Mouse (Mus musculus) Patski (cell line): ENCODE results near the gene Nrap. TPM values are rescaled to one million over a fixed set of nuclear protein-coding genes. Genes with fewer than 3 reads are reported as not detected.

Source experiments
- ATAC-seq: fragments of 100-300 bp; one replicate; pipeline ENCODE4 v1.8.0; 2021
- CTCF ChIA-PET: fragments of 350-600 bp; sonication (Branson Sonifier 250); formaldehyde crosslinking; loops from one replicate; lab custom pipeline; 2022; ENCODE audit warnings: inconsistent platforms; lab: Charles Lee
- POLR2A ChIA-PET: fragments of 350-600 bp; sonication (Branson Sonifier 250); formaldehyde crosslinking; loops from one replicate; lab custom pipeline; 2022; ENCODE audit warnings: antibody characterized with exemption, inconsistent platforms; lab: Charles Lee
- DNase-seq: peaks from one replicate; pipeline ENCODE4 v3.0.0-alpha.2; 2011; ENCODE audit warnings: low read depth, low spot score
- H3K27me3 ChIP-seq: fragments of 371-371 bp; one replicate; pipeline ENCODE4 v1.5.1; 2021
- CTCF ChIP-seq: fragments of 100-300 bp; IDR thresholded peaks from one replicate; pipeline ENCODE4 v1.5.1; 2021
- in situ Hi-C: fragments of 300-500 bp; cut with MboI; formaldehyde crosslinking; loops from 3 replicates; pipeline ENCODE4 v1.11.1; 2018; ENCODE audit warnings: low pct_unique_long_range_greater_than_20kb, mixed read lengths
- polyA plus RNA-seq: library from polyadenylated mRNA; unstranded; gene quantifications from one replicate; pipeline ENCODE4 v1.2.3, GENCODE M21; 2021

The Nrap gene
- polyA plus RNA-seq, 1 experiment from 2014 or later, result 10.8 TPM

DNA sequence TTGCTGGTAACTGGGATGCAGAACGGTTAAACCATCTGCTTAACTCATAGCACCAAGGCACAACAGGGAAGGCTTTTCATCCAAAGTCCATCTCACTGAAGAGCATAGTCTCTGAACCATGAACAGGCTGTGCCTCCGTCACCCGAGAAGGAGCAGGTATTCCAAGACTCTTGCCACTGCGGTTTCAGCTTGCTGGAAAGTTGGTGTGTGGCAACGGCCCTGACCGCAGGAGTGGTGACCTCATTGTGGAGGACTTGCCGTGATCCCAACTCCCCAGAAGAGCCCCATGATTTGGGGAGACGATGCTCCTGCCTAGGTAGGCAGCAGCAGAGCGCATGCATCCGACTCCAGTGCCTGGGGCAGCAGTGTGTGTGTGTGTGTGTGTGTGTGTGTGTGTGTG is 36.1 kb downstream of the Nrap start:
- in situ Hi-C loops, result no loop called here
- peak; percentile 66 for ATAC-seq

DNA sequence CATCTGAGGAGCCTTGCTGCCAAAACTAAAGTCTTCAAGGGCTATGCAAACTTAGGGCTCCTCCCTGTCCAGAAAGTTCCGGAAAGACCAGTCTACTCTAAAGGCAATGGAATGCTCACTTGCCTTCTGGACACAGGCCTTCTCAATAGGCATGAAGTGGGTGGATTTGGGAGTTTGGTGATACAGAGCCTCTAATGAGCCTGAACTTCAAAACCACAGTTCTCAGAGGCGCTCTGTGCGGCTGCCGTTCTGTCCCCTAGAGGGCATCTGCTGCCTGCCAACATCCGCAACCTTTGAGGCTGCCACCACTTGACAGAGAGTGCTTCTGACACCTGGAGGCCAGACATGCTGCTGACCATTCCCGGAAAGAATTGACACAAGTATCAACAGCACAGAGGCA is 40.5 kb downstream of the Nrap start:
- peak; percentile 78 for ATAC-seq
- ChIA-PET CTCF (no interaction called here), POLR2A (no interaction called here)
- no peak for DNase-seq
- H3K27me3 ChIP-seq, result no peaks in the 10 kb centered on the region
- in situ Hi-C loops, result no loop called here
- TF ChIP-seq CTCF, result peak; percentile 96

More for the DNA sequence above, 36.1 kb downstream of the Nrap start:
- ChIA-PET CTCF (no interaction called here), POLR2A (interaction anchor here (0.6 kb wide), 2 partner anchors 12 to 35 kb away, joined by 3 read pairs; no protein-coding TSS in a partner anchor)
- no peaks in the 10 kb centered on the region for H3K27me3 ChIP-seq
- peak; percentile 68 for DNase-seq
- TF ChIP-seq CTCF, result no peak

DNA sequence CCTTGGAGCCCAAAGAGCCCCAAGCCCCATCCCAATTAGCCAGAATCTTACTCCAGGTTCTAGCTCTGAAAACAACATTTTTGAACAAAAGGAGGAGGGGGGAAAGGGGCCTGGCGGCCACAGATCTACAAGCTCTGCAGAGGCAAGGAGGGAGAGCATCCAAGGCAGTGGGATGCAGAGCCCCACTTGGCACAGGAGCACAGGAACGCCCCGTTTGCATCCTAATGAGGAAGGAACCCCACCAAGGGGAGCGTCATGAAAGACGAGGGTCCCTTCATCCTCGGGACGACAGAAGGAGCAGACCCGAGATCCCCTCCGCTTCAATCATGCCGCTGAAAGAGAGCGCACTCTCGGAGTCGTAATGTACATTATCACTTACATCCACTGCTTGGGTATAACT is 43.1 kb downstream of the Nrap start:
- no peak for ATAC-seq
- ChIA-PET POLR2A (no interaction called here), CTCF (no interaction called here)
- in situ Hi-C loops, result no loop called here
- no peak for DNase-seq
- TF ChIP-seq CTCF, result no peak
- H3K27me3 ChIP-seq, result no peaks in the 10 kb centered on the region

DNA sequence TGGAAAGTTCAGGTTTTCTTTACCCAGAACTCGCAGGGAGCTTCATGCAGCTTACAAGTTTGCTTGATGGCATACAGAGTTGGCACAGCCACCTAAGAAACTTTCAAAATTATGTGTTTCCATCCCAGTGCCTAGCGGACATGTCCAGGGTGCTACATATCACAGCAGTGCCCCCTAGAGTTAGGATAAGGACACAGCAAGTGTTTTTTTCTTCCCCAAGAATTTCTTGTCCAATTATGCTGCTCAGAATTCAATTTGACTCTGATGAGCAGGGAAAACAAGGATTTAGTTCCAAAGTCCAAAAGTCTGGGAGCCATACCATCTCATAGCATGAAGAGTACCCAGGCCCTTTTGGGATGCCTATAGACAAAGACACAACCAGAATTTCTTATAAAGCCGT is 43.8 kb downstream of the Nrap start:
- no peaks in the 10 kb centered on the region for H3K27me3 ChIP-seq
- no peak for ATAC-seq
- POLR2A ChIA-PET, result no interaction called here
- DNase-seq, result no peak
- CTCF ChIA-PET, result interaction anchor here (0.8 to 1.7 kb wide), 3 partner anchors 15 to 145 kb away, joined by 3 read pairs; no protein-coding TSS in a partner anchor
- TF ChIP-seq CTCF, result no peak
- in situ Hi-C loops, result no loop called here

DNA sequence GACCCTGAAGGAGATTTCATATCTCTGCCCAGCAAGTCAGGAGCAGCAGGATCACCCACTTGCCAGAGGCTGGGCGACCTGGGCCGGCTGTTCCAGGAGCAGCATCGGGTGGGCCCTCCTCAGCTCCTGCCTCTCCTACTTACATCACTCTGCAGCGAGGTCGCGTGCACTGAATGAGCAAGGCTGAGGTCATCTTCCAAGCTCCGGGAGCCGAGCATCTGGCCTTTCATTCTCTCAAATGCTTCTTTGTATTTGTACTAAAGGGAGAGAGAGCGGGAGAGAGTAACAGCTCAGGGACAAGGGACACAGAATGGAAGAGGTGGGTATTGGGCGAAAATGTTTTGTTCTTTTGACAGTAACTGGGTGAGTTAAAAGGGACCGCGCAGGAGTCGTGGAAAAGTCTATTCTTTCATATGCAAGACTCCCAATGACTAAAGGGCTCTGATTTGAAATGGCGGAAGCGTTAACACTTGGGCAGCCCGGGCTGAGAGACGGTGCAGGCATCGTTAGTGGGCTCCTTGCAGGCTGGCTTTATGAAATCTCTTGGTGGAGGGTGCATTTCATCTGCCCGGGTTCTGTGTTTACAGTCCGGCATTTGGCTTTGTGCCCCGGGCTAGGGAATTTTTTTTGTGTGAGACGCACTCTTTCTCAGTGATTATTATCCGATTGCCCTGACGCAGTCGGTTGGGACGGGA is 45.8 kb downstream of the Nrap start:
- CTCF ChIA-PET, result interaction anchor here (0.7 to 1.7 kb wide), 3 partner anchors 11 to 89 kb away, joined by 3 read pairs; no protein-coding TSS in a partner anchor
- ATAC-seq (no peak), DNase-seq (no peak)
- POLR2A ChIA-PET, result no interaction called here
- no peak for TF ChIP-seq CTCF
- in situ Hi-C loops, result no loop called here
- H3K27me3 ChIP-seq, result no peaks in the 10 kb centered on the region

DNA sequence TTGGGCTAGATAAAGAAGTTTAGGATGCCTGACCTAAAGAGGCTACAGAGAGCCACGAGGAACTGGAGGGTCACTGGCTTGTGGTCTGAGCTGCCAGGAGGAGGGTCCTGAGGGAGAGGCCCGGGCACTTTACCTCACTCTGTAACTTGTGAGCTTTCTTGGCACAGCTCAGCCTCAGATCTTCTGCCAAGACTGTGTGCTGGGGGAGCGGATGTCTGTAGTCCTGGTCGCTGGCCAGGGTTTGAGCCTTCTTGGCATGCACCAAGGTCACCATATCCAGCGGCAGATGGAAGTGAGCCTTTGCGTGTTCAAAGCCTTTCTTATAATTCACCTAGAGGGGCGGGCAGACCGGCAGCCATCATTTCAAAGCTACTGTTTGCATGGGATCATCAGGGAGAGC is 47.8 kb downstream of the Nrap start:
- no peak for TF ChIP-seq CTCF
- no peak for ATAC-seq
- in situ Hi-C loops, result no loop called here
- no peak for DNase-seq
- CTCF ChIA-PET, result no interaction called here
- POLR2A ChIA-PET, result no interaction called here
- no peaks in the 10 kb centered on the region for H3K27me3 ChIP-seq

DNA sequence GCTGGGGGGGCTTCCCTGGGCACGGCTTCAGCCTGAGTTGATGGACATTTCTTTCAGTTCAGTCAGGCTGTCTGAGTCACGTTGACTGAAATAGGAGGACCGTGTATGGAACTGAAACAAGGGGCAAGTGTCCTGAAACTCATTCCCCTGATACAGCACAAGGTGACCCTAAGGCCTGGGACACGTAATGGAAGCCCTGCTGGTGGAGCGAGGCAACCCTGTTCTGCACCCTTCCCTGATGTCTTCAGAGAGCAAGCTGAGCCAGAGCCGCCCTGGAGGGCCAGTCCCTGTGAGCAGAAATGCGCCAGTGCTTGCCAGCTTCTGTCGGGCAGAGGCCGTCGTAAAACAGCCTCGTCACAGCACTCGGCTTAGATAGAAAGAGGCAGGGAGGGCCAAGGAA is 53.0 kb downstream of the Nrap start:
- ChIA-PET CTCF (no interaction called here), POLR2A (no interaction called here)
- in situ Hi-C loops, result no loop called here
- ATAC-seq, result no peak
- H3K27me3 ChIP-seq, result no peaks in the 10 kb centered on the region
- DNase-seq, result no peak
- TF ChIP-seq CTCF, result no peak

DNA sequence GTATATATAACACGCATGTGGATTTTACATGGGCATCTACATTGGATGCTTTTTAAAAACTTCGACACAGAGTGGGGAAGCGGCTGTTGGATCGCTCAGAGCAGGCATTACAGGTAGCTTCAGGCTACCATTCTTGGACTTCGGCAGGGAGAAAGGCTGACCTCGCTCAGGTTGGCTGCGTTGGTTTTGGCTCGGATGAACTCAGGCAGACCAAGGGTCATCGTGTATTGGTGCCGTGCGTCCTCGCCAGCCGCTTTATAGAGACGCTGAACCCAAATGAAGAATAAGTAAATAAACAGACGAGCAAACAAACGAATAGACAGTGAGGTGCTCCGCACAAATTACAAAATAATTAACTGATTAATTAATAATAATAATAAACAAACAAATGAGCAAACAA is 53.5 kb downstream of the Nrap start:
- CTCF ChIA-PET, result no interaction called here
- no peak for ATAC-seq
- no peak for TF ChIP-seq CTCF
- in situ Hi-C loops, result no loop called here
- DNase-seq, result no peak
- POLR2A ChIA-PET, result no interaction called here
- no peaks in the 10 kb centered on the region for H3K27me3 ChIP-seq

DNA sequence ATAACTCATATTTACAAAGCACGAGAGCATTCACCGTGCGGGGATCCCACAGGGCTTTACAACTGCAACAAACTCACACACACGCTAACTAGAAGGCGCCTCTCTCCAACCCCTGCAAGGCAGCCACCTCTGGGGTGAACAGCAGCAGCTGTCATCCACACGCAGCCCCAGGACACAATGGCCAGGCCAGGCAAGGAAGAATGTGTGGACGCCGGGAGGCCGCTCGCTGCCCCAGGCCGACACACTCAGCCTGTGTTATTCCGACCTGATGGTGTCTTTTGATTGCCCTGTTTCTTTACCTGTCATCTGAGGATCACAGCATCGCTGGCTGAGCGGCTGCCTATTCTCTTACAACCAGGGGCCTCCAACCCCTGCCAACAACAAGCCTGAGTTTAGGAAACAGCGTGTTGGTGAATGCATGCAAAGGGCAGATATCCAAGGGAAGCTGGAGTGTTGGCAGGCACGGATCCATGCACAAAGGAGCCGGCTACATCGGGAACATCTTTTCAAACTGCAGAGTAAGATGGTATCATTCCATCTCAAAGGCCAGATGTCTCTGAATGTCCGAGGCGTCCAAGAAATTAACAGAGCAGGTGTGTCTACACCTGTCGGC is 63.5 kb downstream of the Nrap start:
- no peak for TF ChIP-seq CTCF
- no peak for DNase-seq
- POLR2A ChIA-PET, result no interaction called here
- no peak for ATAC-seq
- CTCF ChIA-PET, result interaction anchor here (1.4 kb wide), 1 partner anchor 10 kb away, joined by 3 read pairs; no protein-coding TSS in a partner anchor
- in situ Hi-C loops, result no loop called here
- no peaks in the 10 kb centered on the region for H3K27me3 ChIP-seq

DNA sequence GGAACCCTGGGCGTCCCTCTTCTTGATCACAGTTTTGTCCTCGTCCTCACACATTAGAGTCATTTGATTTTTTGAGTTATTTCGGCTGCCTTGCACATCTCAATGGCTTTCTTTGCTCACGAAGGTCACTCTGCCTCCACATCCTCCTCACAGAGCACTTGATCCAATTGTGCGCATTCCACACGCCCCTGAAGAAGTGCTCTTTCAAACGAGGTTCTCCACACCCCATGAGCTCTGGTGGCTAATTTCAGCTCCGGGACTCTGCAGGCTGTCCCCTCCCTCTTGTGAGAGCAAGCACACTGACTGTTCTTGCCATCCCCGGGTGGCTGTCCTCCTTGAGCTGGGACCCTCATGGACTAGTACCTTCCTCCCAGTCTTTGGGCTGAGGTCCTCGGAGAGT is 64.2 kb downstream of the Nrap start:
- in situ Hi-C loops, result no loop called here
- ChIA-PET POLR2A (no interaction called here), CTCF (no interaction called here)
- ATAC-seq (no peak), DNase-seq (no peak)
- no peak for TF ChIP-seq CTCF
- H3K27me3 ChIP-seq, result no peaks in the 10 kb centered on the region

DNA sequence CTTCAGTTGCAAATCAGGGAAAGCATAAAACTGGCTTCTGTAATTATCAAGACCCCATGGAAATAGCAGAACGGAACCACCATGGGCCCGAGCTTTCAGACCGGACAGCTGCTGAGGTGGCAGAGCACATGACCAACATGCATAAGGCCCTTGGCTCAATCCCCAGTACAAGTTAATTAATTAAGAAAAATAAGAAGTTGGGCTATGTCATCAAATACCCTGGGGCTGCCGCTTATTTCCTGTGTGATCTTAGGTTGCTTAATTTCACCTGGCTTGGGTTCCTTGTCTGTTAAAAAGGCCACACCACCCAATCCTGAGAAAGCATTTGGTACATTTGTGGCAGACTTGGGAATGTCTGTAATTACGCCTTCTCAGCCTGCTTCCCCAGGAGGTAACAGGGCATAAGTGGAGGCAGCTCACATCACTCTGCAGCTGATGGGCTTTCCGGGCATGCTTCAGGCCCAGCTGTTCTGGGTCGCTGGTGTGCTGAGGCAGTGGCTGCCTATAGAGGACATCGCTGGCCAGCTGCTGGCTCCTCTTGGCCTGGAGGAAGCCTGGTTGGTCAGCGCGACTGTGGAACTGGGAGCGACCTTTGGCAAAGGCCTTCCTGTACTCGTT is 68.4 kb downstream of the Nrap start:
- no peak for DNase-seq
- no peaks in the 10 kb centered on the region for H3K27me3 ChIP-seq
- ChIA-PET CTCF (no interaction called here), POLR2A (no interaction called here)
- no peak for ATAC-seq
- in situ Hi-C loops, result no loop called here
- TF ChIP-seq CTCF, result no peak
